Mouse (Mus musculus) stomach, postnatal 0 days (tissue): ENCODE data around the gene Clpp.

ENCODE experiments used
- CTCF ChIP-seq: IDR thresholded peaks from 2 replicates; pipeline ENCODE4 v1.5.1; 2016; ENCODE audit warnings: antibody characterized with exemption, low read depth, mild to moderate bottlenecking, moderate library complexity
- EP300 ChIP-seq: optimal IDR thresholded peaks from 2 replicates; pipeline ENCODE3; 2016; ENCODE audit warnings: antibody characterized with exemption

DNA sequence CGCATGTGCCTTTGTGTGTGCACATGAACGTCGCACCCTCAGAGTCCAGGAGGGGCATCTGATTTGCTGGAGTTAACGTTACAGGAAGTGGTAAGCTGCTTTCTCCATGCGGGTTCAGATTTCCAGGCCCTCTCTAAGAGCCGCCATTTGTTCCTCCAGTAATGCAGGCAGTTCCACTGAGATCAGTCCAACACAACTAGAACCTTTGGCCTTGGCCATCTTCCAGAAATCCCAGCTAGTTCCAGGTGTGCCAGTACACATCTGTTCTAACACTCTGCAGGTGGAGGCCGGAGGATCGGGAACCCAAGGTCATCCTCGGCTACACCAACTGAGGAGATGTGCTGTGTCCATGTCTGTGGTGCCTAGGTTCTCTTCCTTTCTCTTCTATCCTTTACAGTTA is 5.2 kb upstream of the Clpp start:
- TF ChIP-seq CTCF (no peak), EP300 (no peak)
